Mouse (Mus musculus) cerebellum, postnatal 36 days (tissue): ENCODE results near the gene Cpt1b.
A peak's percentile ranks its signal among the peaks of the same experiment; 100 is the strongest.

ENCODE experiments used
- DNase-seq, 2 experiments: peaks; one replicate each; pipeline ENCODE4 v3.0.0; 2021 to 2022; ENCODE audit warnings: mixed read lengths in 2 of 2

Cpt1b gene

DNA sequence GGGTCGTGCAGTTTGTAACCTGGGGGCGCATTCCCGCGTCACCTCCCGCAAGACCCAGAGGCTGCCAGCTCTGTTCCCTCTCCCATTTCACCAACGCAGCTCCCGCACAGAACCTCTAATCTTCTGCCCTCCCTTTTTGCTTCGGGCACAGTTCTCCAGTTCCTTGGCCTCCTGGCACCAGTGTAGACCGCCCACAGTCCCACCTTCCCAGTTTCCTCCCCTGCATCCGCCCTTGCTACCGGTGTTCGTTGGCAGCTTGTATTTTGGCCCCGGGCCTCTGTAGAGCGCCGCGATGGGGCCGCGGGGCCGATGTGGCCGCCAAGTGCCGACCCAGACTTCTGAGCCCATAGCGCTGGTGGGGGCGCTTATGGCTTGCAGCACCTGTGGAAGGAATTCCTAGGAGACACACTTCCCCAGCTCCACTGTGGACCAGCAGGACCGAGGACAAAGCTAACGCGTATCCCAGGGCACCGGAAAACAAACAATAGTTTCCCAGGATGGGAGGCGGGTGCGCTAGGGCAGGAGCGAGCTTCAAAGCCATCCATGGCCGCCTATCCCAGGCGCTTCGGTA, 46.7 kb downstream of the Cpt1b start, which contains the start of gene Odf3b:
Gene Odf3b, minus strand, starts transcription at position 452 of the 571 bp plus-strand sequence.
- peak; percentile 84 to 88 for DNase-seq

GRCm38 (mm10) chr15:89377938-89378828, 47.5 kb downstream of the Cpt1b start:
- peak in 1 of 2 experiments; percentile 50 for DNase-seq

DNA sequence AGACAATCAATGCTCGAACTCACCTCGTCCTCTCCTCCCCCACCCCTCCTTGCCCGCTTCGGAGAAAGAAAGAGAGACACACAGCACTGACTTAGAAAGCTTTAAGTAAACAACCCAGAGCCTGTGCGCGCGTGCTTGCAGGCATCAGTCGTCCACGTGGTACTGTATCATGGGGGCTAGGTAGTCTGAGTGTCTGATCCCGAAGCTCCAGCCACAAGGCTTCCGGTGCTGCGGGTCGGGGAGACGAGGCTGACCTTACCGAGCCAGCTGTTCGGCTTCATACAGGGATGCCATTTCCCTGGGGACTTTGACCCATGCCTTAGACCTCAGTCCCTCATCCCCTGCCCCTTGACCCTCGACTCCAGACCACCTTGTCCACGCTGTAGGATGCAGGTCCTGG, 48.3 kb downstream of the Cpt1b start:
- DNase-seq: peak in 1 of 2 experiments; percentile 11

GRCm38 (mm10) chr15:89376957-89377356, 48.7 kb downstream of the Cpt1b start, which contains the start of gene Tymp:
Gene Tymp (minus strand): TSS chr15:89377039.
- DNase-seq: peak in 1 of 2 experiments; percentile 8

DNA sequence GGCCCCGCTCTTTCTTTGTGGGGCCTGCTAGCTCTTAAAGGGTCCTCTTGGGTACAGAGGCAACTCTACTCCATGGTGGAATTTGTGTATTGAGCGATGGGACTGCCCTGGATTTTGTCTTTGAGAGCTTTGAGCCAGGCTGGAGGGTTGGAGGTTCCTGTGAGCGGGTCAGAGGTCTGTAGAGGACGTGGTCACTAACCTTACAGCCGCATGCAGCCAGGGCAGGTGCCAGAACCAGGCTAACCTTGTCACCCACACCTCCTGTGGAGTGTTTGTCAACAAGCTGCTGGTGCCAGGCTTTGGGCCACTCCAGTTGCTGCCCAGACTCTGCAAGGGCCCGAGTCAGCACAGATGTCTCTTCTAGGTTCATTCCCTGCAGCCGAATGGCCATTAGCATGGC, 49.6 kb downstream of the Cpt1b start:
- DNase-seq: peak in 1 of 2 experiments; percentile 14

DNA sequence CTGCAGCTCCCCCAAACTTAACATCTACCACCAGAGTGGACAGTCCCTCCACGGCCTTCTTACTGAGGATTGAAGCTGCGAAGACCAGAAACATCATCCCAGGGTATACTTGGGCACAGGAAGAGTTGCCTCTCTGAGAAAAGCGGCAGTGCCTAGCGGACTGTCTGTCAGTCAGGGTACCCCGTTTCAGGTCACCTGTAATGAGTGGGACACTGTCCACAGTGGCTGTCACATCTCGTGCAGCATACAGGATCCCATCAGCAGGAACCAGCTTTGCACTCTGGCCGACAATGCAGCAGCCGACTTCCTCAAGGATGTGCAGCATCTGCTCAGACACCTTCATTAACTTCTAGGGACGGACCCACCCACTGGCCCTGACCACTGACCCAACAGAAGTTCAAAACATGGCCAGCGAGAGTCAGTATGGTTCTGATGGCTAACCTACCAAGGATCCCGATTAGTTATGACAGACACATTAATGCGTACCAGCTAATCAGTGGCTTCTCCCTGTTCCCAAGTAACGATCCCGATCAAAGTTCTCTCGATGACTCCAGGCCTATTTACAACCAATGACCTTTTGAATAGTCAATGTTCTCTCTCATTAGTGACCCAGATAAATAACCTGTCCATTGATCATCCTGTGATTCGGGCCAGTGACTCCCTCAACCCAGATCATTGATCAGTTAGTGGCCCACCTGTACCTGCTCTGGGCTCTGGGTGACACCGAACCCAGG, 50.7 kb downstream of the Cpt1b start:
- peak in 1 of 2 experiments; percentile 14 for DNase-seq

GRCm38 (mm10) chr15:89374340-89374739, 51.3 kb downstream of the Cpt1b start:
- DNase-seq: peak in 1 of 2 experiments; percentile 5

- peak; percentile 96 to 98 for DNase-seq
Measured at GRCm38 (mm10) chr15:89373762-89374248, 51.9 kb downstream of the Cpt1b start, which contains the start of gene Sco2. Gene Sco2 (minus strand): TSS chr15:89373846.

DNA sequence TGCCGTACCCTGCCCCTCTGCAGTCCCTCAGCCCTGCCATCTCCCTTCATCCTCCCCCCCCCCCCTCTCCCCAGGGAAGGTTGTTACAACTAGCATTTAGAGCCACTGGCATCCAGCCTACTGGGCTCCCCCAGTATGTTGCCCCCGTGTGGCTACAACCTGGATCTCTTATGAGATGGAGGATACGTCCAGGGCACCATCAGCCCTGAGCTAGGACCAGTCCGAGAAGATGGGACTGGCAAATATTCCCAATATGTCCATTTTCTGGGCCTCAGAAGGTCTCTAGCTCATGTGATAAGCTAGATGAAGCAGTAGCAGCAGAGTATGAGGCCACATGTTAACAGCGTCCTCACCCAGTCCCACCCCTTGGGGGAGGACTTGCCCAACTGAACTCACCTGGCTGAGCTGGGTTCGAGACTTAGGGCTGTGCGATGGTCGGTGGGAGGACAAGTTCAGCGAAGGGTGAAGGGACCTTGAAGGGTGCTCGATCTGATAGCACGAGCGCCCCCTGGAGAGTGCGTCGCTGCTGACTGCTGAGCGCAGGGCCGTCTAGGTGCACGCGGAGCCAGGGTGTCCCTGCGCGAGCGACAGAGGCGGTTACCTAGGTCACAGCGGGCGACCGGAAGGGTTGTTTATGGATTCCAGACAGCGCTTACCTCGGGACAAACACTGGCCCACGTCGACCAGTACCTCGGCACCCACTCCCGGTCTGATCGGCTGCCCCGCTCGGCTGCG, 52.5 kb downstream of the Cpt1b start:
- DNase-seq: peak; percentile 79 to 83

DNA sequence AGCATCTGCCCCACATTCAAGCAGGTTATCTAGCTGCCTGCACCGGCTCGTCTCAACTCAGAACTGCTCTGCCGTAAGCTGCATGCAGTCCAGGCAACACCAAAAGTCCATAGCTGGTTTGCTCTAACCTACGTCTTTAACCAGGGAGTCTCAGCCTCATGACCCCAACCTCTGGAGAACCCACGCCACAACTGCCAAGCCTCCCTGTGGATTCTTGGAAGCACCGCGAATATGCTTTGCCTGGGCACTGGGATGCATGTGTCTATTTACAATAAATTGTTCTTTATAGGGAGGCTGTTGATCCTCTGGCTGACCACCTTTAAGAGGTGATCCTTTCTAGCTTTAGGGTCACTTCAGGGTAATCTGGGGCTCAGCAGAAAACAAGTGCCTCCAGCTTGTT, 53.1 kb downstream of the Cpt1b start:
- DNase-seq: peak in 1 of 2 experiments; percentile 8

DNA sequence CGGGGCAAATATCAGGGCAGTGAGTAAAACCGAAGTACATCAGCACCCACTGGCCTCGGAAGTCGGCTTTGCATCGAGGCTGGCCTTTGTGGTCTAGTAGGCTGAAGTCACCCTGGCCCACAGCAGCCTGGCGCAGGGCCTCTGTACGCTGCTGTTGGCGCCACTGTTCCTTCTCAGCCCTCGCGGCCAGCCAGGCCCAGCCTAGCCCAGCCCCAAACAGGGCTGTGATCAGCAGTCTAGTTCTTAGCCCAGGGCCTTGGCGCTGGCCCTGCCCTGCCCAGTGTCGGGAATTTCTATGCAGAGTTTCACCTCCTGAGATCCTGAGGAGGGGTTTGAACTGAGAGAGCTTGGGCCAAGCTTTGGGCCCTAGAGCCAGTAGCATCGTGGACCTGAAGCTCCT, 53.6 kb downstream of the Cpt1b start:
- peak in 1 of 2 experiments; percentile 12 for DNase-seq
